Mouse (Mus musculus): ENCODE results near the gene Gzmg. TPM values are rescaled to one million over a fixed set of nuclear protein-coding genes. Genes with fewer than 3 reads are reported as not detected.
"Not testable (repeated sequence)": the region's sequence is repeated elsewhere in the genome, so short reads cannot be mapped to it uniquely, and the experiment has no call there.

The Gzmg gene
- polyA plus RNA-seq (2012; rRNA removed) = not detected in 2 replicates

DNA sequence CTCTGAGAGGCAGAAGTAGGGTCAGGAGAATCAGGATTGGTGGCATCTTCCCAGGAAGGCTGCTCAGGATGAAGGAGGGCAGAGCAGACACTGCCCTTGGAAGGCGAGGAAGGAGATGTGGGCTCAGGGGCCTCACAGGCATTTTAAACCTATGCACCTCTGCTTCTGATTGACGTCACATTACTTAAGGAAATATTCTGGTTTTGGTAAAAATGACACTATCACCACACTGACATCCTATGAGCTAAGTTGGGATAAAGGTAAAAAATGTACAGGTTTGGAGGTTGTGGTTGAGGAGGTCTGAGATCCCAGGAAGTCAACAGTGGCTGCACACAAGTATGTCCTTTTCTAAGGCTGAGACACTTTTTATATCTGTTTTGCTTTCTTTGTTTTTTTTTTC, at the start of gene Gzmg:
Gene Gzmg, minus strand, starts transcription at position 101 of the 400 bp plus-strand sequence.
- WGBS = 80% methylated on average over 2 of the region's 2 CpGs
- not testable (repeated sequence) for DNase-seq (ENCODE audit: low read depth, low spot score)

DNA sequence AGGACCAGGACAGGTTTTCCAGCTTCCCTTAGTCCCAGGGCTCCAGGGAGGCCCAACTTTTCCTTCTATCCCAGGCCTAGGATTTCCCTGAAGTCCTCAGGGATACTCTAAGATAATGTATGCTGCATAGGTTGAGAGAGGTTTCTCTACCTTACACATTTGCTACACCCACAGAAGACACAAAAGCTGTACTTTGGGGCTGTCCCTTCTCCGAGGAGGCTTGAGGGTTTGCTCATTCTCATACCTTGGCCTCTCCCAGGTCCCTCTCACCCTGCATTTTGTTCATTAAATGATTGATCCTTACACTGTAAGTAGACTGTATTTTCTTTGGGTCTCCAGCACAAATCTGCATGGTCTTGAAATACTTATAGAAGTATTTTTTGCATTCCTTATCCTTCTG, 46.2 kb upstream of the Gzmg start:
- DNase-seq (ENCODE audit: low read depth, low spot score) = no peak
- 74% methylated on average over 1 of the region's 1 CpGs for WGBS

DNA sequence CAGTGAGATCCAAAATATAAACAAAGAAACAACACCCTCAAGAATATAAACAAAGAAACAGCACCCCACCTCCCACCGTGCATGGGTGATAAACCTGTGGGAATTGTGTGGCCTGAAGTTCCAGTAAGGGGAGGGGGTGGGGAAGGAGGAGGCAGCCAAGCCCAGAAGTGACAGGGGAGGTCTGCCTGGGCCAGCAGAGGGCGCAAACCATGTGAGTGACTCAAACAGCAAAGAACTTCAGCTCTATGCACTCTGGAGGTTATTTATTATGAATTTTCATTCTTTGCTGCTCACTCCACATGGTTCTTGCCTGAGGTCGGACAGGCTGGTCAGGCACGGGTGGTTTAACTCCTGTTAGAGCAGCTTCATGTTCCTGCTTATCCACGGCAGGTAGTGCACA, 45.6 kb upstream of the Gzmg start:
- 35% methylated on average over 5 of the region's 5 CpGs for WGBS
- DNase-seq (ENCODE audit: low read depth, low spot score) = not testable (repeated sequence)

DNA sequence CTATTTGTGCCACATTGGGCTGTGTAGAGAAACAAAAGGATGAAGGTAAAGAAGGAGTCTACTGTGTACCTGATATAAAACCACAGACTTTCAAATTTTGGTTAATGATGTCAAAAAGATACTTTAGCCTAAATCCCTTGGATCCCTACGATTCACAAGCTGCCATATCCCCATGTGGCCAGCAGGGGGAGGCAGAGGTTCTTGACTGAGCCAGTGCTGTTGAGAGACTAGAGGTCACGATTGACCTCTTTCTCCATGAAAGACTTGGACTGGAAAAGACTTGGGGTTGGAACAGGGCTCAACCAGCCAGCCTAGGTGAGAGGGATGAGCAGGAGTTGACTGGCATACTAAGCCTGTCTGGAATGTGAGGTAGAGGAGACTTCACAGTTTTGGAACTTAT, 44.6 kb upstream of the Gzmg start:
- 9% methylated on average over 2 of the region's 2 CpGs for WGBS
- DNase-seq (ENCODE audit: low read depth, low spot score) = peak; percentile 11

DNA sequence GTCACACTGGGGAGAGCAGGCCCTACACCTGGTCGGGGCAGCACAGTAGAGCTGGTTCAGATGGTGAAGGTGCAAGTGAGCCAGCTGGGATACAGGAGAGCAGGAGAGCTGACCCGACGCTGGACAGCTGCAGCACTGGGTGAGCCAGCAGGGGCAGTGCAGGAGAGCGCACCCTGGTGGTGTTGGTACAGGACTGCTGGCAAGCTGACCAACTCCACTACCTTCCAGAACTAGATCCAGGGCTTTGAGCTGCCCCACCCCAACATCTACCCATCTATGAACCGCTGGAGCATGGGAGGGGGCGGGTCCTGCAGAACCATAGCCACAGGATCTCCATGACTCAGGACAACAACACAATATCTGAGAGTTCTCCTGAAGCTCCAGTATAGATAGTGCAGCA, 27.6 kb upstream of the Gzmg start:
- no peak for DNase-seq (ENCODE audit: low read depth, low spot score)
- 43% methylated on average over 6 of the region's 6 CpGs for WGBS

DNA sequence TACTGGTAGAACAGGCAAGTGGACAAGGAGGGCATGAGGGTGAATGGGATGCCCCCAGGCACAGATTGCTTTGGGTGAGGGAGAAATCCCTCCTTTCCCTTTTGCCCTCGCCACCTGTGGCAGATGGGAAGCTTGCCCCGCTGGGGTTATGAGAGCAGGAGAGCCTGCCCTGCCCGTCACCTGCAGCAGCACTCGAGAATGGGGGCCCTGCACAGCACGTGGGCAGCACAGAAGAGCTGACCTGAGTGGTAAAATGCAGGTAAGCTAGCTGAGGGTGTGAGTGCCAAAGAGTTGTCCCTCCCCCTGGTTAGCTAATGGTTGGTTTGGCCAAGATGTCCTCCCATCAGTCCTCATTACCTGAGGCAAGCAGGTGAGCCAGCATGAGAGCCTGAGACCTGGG, 27.1 kb upstream of the Gzmg start:
- DNase-seq (ENCODE audit: low read depth, low spot score) = no peak
- WGBS = 74% methylated on average over 5 of the region's 5 CpGs

DNA sequence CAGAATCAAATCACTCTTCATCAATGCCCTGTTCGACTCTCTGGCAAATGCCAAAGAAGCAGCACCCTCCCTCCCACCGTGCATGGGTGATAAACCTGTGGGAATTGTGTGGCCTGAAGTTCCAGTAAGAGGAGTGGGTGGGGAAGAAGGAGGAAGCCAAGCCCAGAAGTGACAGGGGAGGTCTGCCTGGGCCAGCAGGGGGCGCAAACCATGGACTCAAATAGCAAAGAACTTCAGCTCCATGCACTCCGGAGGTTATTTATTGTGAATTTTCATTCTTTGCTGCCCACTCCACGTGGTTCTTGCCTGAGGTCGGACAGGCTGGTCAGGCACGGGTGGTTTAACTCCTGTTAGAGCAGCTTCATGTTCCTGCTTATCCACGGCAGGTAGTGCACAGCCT, 18.3 kb upstream of the Gzmg start:
- WGBS = 27% methylated on average over 8 of the region's 8 CpGs
- not testable (repeated sequence) for DNase-seq (ENCODE audit: low read depth, low spot score)

DNA sequence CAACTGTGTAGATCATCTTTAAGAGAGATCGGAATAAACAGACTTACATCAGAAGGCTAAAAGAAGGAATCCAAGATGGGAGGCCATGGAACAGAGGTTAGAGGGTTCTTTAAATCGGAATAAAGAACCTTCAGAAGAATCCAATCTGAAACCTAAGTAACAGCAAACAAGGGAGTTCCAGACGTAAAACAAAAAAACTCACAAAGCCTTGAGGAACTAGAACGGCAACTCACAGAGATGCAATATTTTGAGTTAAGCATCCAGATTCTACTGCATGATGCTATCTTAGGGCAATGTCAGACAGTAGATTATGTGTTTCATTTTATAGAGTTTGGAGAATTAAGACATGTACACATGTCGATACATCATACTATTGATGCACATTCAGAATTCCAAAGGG, 15.1 kb upstream of the Gzmg start, which contains the start of gene Gzmn:
Gene Gzmn, minus strand, starts transcription at position 101 of the 400 bp plus-strand sequence.
- WGBS = 83% methylated on average over 5 of the region's 5 CpGs
- no peak for DNase-seq (ENCODE audit: low read depth, low spot score)

DNA sequence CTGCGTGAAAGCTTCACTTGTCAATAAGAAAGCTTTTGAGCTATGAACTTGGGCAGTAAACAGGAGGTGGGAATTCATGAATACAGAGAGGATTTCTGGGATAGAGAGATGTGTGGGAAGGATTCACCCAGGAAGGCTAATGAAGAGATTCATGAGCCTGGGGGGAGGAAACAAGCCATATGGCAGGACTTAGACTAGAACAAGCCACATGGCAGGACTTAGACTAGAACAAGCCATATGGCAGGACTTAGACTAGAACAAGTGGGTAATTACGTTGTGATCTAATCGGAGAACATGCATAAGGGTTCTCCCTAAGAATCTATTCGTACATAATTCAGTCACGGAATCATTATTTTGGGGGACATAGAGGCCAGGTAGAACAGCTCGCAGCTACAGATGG, 14.0 kb upstream of the Gzmg start:
- DNase-seq (ENCODE audit: low read depth, low spot score) = no peak
- WGBS = 91% methylated on average over 6 of the region's 6 CpGs

DNA sequence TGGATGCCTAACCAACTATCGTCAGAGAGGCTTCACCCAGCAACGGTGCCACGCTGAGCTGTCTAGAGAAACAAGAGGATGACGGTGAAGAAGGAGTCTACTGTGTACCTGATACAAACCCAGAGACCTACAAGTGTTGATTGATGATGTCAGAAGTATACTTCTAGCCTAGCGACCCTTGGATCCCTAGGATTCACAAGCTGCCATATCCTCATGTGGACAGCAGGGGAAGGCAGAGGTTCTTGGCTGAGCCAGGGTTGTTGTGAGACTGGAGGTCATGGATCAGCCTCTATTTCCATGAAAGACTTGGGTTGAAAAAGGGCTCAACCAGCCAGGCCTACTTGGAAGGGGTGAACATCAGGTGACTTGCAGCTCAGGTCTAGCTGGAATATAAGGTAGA, 13.4 kb upstream of the Gzmg start:
- WGBS = 86% methylated on average over 5 of the region's 5 CpGs

DNA sequence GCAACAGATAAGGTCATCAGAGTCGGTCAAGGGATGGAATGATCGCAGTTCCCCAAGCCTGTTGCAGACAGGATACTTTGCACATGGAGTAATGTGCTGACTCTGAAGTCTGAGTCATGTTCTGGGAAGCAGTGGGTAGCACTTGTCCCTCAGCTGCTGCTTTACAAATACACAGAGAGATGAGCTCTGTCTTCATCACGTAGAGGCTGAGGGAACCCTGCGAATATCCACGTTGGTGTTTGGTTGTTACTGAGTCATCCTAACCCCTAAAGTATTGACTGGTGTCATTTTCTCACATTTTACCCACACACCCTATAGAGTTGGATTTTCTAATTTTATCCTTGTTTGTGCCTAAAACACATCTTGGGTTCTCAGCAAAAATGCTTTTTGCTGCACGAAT, 8.6 kb upstream of the Gzmg start:
- 68% methylated on average over 6 of the region's 6 CpGs for WGBS
- DNase-seq (ENCODE audit: low read depth, low spot score) = no peak

More for the DNA sequence above, 13.4 kb upstream of the Gzmg start:
- no peak for DNase-seq (ENCODE audit: low read depth, low spot score)

DNA sequence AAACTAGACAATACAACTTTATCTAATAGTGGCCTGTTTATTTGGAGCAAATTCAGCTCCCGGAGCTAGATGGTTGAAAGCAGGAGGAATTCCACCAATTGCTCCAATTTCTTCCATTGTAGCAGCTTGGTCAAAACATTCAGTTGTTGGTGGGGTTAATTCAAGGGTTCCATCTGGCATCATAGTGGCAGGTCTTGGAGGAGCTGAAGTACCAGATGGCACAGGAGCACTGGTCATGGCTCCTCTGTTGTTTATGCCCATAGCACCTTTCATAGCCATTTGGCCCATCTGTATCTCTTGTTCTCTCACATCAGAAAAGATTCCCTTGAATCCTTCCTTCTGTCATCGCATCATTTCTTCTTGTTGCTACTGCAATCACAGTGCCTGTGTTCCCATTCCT, 2.7 kb upstream of the Gzmg start:
- DNase-seq (ENCODE audit: low read depth, low spot score) = no peak
- WGBS = 79% methylated on average over 2 of the region's 2 CpGs

DNA sequence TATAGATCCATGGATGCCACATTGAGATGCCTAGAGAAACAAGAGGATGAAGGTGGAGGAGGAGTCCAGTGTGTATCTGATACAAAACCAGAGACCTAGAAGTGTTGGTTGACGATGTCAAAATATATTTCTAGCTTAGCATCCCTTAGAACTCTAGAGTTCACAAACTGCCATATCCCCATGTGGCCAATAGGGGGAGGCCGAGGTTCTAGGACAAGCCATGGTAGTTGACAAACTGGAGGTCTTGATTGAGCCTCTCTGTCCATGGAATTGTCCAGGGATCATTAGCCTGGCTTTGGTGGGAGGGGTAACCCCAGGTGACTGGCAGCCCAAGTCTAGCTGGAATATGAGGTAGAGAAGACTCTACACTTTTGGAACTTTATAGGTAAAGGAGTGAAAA, 4.0 kb downstream of the Gzmg start:
- WGBS = 54% methylated on average over 2 of the region's 2 CpGs
- DNase-seq (ENCODE audit: low read depth, low spot score) = no peak

DNA sequence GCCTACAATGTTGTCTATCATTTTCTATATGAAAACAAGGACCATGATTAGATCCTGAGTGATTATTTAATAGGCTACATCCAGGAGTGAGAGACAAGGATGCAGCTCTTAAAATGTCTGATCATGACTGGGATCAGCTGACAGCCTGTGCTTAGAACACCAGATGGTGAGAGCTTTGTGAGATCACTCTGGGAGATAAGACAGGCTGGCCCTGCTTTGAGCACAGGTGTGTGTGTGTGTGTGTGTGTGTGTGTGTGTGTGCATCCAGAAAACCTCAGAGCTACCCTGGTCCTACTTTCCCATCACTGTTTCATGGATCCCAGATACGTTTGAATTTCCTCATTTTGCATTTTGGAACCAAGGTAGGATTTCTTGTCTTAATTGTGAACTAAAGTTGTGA, 25.7 kb downstream of the Gzmg start:
- DNase-seq (ENCODE audit: low read depth, low spot score) = not testable (repeated sequence)
- WGBS = 68% methylated on average over 1 of the region's 1 CpGs

DNA sequence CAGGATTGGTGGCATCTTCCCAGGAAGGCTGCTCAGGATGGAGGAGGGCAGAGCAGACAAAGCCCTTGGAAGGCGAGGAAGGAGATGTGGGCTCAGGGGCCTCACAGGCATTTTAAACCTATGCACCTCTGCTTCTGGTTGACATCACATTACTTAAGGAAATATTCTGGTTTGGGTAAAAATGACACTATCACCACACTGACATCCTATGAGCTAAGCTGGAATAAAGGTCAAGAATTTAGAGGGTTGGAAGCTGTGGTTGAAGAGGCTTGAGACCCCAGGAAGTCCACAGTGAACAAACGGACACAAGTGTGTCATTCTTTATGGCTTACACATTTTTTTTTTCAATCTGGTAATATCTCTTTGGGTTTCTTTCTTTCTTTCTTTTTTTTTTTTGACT, 26.9 kb downstream of the Gzmg start, which contains the start of gene Gzmd:
Gene Gzmd, minus strand, starts transcription at position 101 of the 400 bp plus-strand sequence.
- 64% methylated on average over 2 of the region's 2 CpGs for WGBS
- not testable (repeated sequence) for DNase-seq (ENCODE audit: low read depth, low spot score)

DNA sequence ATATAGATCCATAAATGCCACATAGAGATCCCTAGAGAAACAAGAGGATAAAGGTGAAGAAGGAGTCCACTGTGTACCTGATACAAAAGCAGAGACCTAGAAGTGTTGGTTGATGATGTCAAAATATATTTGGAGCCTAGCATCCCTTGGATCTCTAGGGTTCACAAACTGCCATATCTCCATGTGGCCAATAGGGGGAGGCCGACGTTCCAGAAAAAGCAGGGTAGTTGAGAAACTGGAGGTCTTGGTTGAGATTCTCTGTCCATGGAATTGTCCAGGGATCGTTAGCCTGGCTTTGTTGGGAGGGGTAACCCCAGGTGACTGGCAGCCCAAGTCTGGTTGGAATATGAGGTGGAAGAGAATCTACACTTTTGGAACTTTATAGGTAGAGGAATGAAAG, 31.0 kb downstream of the Gzmg start:
- no peak for DNase-seq (ENCODE audit: low read depth, low spot score)
- WGBS = 47% methylated on average over 3 of the region's 3 CpGs

DNA sequence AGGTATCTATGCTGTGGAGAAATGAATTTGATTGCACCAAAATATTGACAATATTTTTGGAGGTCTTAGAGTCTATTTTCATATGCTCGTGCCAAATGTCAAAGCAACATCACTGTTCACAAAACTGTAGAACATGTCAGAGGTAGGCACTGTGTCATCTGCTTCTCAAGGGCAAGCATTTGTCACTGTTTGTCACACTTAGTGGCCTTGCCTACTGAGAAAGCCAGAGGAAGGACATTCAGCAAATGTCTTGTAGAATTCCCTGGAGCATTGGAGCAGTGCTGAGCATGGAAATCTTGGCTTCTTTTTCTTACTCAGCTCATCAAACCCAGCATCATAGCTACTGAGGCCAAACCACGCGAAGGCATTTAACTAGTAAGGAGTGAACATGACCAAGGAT, 35.9 kb downstream of the Gzmg start:
- WGBS = 88% methylated on average over 3 of the region's 3 CpGs

DNA sequence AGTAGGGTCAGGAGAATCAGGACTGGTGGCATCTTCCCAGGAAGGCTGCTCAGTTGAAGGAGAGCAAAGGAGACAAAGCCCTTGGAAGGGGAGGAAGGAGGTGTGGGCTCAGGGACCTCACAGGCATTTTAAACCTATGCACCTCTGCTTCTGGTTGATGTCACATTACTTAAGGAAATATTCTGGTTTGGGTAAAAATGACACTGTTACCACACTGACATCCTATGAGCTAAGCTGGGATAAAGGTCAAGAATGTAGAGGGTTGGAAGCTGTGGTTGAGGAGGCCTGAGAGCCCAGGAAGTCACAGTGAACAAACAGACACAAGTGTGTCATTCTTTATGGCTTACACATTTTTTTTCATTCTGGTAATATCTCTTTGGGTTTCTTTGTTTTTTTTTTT, 38.9 kb downstream of the Gzmg start, which contains the start of gene Gzme:
Gene Gzme, minus strand, starts transcription at position 101 of the 400 bp plus-strand sequence.
- DNase-seq (ENCODE audit: low read depth, low spot score) = no peak

More for the DNA sequence above, 35.9 kb downstream of the Gzmg start:
- DNase-seq (ENCODE audit: low read depth, low spot score) = no peak

DNA sequence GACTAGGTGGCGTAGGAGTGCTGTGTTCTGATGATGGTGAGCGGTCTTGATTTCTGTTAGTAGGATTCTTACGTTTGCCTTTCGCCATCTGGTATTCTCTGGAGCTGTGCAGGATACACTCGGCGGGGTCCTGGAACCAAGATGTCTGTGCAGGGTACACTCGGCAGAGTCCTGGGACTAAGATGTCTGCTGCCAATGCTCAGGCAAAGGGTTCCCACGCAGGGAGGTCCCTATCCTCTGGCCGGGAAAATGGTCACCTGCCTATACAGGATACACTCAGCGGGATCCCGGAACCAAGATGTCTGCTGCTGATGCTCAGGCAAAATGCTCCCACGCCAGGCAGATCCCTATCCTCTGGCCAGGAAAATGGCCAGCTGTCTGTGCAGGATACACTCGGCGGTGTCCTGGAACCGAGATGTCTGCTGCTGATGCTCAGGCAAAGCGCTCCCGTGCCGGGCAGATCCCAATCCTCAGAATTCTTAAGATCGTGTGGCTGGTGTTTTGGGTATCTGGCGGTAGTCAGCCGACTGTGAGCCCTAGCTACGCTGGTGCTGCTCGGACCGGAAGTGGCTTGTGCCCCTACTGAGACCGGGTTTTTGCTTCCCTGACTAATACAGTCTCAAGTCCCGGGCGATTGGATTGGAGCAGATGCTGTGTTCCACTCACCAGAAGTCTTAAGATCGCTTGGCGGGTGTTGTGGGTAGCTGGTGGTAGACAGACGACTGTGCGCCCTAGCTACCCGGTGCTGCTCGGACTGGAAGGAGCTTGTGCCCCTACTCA, 43.7 kb downstream of the Gzmg start:
- not testable (repeated sequence) for DNase-seq (ENCODE audit: low read depth, low spot score)

More for the DNA sequence above, 43.7 kb downstream of the Gzmg start:
- WGBS = 89% methylated on average over 33 of the region's 33 CpGs

All from large intestine, adult 2 months (tissue).